Mouse (Mus musculus) T-helper 1 cell (primary cell): ENCODE measurements around the gene Olfr1085.
"Not testable (repeated sequence)": the region's sequence is repeated elsewhere in the genome, so short reads cannot be mapped to it uniquely, and the experiment has no call there.

Experiments
- in situ Hi-C: fragments of 300-600 bp; cut with MboI, MseI; formaldehyde crosslinking; loops from one replicate; pipeline ENCODE4 v1.15.1; 2025; ENCODE audit warnings: high pct_unique_total_duplicates

The Olfr1085 gene

DNA sequence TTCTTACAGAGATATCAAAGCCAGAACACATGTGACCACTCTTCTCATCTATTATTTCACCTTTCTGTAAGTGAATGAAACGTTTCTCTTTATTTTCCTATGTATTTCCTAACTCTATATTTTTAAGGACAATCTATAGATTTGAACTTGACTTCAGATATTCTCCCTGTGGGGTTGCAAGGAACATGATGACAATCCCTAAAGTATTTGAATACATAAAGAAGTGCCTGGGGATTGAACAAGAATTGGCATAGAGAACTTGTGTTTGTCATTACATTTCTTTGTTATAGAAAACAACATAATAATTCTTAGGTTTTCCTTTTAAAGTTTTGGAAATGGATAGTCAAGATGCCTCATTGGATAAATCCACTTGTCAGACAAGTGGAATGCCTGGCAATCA is at the start of gene Olfr1085:
TSS of gene Olfr1085 (minus strand) at position 101 of the 400 bp plus-strand sequence.
- in situ Hi-C loops: no loop called here

GRCm38 (mm10) chr2:86698295-86698694 is 36.5 kb upstream of the Olfr1085 start, which contains the start of gene Olfr1087:
Gene Olfr1087 (minus strand): TSS chr2:86698395.
- in situ Hi-C loops: no loop called here

- in situ Hi-C loops: no loop called here
Observed at GRCm38 (mm10) chr2:86679992-86680391, 18.2 kb upstream of the Olfr1085 start, which contains the start of gene Olfr1086. Gene Olfr1086 (minus strand): TSS chr2:86680092.

DNA sequence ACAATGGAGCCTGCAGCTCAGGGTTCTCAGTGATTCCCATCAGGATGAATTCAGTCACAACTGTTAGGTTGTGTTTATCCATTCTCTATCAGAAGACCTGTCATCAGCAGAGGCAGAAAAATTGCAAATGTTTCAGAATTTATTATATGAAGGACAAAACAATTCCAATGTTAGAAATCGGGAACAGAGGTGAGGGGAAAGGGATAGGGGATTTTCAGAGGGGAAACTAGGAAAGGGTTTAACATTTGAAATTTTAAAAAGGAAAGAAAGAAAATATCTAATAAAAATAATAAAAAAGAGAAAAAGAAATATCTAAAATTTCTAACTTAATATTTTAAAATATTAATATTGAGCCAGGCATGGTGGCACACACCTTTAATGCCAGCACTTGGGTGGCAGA is 22.2 kb downstream of the Olfr1085 start, which contains the start of gene Olfr1084:
TSS of gene Olfr1084 (minus strand) at position 101 of the 400 bp plus-strand sequence.
- in situ Hi-C loops: not testable (repeated sequence)
